Mouse (Mus musculus) liver, embryonic 14.5 days (tissue): ENCODE results near the gene Olfr1302.

Source experiments
- CTCF ChIP-seq: IDR thresholded peaks from 2 replicates; pipeline ENCODE4 v1.5.1; 2016; ENCODE audit warnings: antibody characterized with exemption, low read depth, control low read depth
- EP300 ChIP-seq: IDR thresholded peaks from 2 replicates; pipeline ENCODE4 v1.6.1; 2016; ENCODE audit warnings: antibody characterized with exemption, low read depth

DNA sequence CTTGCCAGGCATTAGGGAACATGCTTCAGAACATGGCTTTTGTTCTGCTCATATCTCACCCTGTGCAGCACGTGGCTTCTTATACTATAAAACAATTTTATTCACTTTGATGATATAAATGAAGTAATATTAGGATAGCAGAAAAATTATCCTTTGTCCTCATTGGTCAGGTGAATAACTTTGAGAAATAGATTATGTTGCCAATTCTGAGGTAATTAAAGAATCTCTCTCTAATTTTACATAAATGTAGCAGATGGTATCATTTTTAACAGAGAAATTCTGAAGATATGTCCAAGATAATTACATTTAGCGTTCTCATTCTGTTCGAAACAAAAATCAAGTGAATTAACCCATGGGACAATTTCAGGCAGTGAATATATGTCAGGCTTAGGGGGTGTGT lies 26.5 kb upstream of the Olfr1302 start, which contains the start of gene Olfr1301:
- no peak for TF ChIP-seq CTCF
- no peak for TF ChIP-seq EP300
